Mouse (Mus musculus) spleen, embryonic (tissue): Measurements from ENCODE around the gene Cib1.

Experiments
- CTCF ChIA-PET: fragments of 350-600 bp; sonication (Branson Sonifier 250); formaldehyde crosslinking; loops from one replicate; lab custom pipeline; 2022; lab: Charles Lee

Cib1 gene

DNA sequence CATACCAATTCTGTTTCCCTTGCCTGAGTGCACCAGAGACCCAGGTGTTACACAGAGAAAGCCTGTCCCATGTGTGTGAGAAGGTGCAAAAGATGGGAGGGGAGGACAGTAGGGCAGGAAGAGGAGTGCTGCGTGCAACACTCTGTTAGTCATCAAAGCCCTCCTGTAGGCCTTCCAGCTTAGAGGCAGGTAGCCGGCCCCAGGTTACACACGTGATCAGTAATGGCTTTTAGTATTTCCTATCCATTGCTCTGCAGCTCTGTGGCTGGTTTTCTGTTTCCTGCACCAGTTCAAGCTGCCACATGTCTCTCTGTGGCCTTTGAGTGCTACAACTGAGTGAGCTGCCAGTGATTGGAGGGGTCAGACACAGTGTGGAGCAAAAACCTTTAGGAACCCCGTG is 28.3 kb downstream of the Cib1 start:
- CTCF ChIA-PET: no interaction called here

DNA sequence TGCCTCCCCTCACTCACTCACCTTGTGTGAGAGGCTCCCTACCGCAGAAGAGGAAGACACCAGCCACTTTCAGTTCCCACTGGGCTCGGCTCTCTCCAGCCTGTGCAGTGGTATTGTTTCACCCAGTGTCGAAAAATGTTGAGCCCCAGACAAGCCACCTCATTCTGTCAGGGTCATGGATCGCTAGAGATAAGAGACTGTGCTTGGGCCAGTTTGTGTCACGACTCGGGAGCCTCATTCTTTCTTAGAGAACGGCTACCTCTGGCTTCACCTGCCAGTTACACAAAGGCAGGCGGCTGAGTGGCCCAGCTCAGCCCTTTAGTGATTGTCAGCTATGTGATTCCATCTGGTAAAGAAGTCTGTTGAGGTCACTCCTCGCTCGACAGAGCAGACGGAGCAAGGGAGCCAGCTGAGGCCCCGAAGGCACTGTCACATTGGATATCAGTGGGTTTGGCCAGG is 28.9 kb downstream of the Cib1 start:
- CTCF ChIA-PET: no interaction called here

DNA sequence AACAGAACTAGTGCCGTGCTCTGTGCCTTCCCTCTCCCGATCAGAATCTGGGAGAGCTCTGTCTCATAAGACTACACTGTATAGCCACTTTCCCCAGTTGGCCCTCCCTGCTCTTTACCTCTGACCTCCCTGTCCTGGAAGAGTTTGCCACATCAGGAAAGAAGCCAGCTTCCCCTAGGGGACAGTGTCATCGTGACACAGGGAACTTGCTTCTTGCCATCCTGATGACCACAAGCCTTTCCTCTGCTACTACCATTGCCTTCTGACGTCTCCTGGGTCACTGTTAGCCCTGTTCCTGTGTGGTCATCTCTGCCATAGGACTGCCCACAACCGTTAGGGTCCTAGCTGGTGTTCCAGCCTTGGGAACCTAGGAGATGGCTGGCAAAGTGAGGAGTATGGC is 29.7 kb downstream of the Cib1 start:
- CTCF ChIA-PET: interaction anchor here (0.6 to 0.9 kb wide), 4 partner anchors 8 to 88 kb away, joined by 3 read pairs; partner anchors contain the start of gene Idh2

DNA sequence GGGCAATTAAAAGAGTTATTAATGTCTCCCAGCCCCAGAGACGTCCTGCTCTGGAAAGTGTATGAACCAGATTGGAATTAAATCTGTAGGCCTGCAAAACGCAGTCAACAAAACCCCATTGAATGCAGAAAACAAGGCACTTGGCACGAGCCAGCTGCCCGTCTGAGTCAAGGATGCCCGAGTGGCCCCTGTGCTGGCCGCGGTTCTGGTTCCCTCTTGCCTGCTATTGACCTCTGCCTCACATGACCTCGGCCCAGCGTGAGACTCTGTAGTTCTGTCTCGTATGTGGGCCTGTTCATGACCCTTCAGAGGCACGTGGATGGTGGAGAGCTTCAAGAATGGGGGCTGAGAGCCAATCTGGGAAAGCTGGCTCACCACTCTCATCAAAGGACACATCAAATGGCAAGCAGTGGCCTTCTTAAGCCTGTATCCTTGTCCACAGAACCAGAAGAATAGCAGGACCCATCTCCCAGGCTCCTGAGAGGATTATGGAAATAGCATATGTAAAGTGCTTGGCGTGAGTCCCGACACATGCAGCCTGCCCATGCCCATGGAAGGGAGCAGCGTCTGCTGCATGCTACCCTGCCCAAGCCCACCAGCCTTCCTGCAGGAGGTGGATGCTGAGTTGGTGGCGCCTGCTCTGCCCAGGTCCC is 30.6 kb downstream of the Cib1 start:
- CTCF ChIA-PET: interaction anchor here (0.6 to 0.9 kb wide), 3 partner anchors 9 to 61 kb away, joined by 3 read pairs; no protein-coding TSS in a partner anchor

DNA sequence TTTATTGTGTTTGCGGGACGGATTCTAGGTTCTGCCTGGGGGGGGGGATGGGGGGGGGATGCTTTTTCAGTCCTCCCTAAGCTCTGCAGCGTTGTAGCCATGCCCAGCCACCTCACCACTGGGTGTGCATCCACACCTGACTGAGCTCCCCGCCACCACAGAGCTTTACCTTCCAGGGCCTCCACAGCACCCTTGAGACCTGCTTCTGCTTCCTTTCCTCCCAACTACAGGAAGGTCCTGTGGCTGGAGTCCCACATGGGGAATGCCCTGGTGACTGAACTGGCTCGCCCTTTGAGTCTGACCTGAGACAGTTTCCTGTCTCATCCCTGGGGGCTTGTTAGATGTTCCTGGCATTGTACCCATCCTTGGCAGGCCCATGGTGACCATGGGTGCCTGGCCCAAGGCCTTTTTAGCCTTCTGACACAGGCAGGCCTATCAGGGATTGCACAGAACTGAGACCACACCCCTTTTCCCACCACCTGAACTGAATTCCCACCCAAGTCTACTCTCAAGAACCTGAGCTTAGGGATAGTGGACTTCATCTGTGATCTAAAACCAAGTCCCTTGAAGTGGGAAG is 31.6 kb downstream of the Cib1 start:
- CTCF ChIA-PET: interaction anchor here (0.8 to 1.0 kb wide), 3 partner anchors 13 to 172 kb away, joined by 3 read pairs; no protein-coding TSS in a partner anchor

DNA sequence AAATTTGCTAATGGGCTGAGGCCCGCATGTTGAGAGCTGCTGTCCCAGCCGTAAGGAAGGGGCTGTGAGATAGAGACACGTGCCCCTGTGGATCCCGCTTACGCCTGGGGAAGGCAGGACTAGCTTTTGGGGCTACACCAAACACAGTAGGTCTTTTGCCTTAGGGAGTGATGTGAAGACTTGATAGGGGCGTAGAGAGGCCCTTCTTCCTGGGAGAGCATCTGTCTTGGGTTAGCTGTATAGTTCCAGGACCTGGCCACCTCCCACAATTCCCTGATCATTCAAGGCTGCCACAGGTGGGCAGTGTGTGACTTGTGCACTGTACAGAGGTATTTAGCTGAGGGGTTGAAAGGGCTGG is 32.0 kb downstream of the Cib1 start:
- CTCF ChIA-PET: interaction anchor here (0.7 to 1.3 kb wide), 4 partner anchors 9 to 173 kb away, joined by 3 to 4 read pairs (median 3); partner anchors contain the start of genes Cib1 and Gdpgp1

DNA sequence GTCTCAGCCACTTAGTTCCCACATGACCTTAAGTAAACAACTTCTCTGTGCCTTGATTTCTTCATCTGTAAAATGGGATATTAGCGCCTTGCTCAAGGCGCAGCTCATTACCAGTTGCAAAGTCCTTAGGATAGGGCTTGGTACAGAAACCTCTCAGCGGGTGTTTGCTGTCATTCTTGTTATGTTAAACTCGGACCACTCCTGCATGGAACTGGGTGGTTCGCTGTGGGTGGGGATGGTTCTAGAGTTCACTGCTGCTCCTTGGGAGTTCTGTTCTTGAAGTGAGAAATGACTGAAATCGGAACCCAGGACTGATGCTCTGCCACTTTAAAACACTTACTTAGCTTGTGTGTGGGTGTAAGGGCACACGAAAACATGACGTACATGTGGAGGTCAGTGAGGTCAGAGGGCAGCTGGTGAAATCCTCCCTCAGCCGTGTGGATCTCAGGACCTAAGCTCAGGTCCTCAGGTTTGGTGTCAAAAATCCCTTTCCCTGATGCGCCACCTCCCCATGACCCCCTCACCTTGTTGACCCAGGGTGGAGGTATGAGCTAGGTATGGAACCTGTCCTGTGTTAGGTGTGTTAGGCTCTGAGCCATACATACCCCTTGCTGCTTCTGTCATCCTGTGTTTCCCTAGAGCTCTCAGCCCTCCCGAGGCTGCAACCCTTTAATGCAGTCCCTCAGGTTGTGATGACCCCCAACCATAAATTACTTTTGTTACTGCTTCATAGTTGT is 32.6 kb downstream of the Cib1 start:
- CTCF ChIA-PET: interaction anchor here (0.7 to 1.3 kb wide), 3 partner anchors 9 to 33 kb away, joined by 3 to 4 read pairs (median 4); partner anchors contain the start of genes Cib1 and Gdpgp1

DNA sequence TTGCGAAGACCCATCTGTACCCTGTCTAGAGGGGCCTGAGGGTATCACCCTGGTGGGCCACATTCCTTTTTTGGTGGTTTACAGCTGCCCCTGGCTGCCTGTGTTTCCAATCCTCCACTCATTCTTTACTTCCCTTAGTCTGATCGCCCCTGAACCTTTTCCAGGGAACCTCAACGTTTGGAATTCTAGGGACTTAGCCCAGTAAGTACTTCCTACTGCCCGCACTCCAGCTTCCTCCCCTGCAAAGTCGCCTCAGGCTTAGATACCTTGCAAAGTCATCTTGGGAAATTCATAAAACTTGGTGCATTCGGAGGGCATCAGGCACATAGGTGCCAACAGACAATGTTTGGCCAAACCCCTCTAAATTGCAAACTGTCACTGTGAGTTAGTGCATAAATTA is 33.3 kb downstream of the Cib1 start:
- CTCF ChIA-PET: interaction anchor here (0.8 to 1.3 kb wide), 2 partner anchors 10 to 12 kb away, joined by 4 read pairs; no protein-coding TSS in a partner anchor

DNA sequence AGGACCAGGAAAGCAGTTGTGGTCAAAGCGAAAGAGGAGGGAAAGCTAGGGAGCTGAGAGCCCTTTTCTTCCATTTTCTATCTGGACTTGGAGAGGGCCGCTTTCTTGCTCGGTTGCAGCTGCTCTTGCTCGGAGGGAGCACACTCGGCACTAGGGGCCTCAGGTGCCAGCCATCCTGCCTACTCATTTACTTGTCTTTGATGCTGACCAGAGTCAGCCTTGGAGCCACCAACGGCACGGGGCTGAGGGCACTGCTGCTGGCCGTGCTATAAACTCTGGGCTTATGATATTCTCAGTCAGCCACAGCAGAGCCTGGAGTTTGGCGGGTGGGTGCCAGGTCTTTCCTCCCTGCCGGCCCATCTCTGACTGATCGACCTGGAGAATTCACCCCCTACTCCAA is 33.8 kb downstream of the Cib1 start:
- CTCF ChIA-PET: interaction anchor here (1.3 kb wide), 1 partner anchor 67 kb away, joined by 7 read pairs; no protein-coding TSS in a partner anchor

DNA sequence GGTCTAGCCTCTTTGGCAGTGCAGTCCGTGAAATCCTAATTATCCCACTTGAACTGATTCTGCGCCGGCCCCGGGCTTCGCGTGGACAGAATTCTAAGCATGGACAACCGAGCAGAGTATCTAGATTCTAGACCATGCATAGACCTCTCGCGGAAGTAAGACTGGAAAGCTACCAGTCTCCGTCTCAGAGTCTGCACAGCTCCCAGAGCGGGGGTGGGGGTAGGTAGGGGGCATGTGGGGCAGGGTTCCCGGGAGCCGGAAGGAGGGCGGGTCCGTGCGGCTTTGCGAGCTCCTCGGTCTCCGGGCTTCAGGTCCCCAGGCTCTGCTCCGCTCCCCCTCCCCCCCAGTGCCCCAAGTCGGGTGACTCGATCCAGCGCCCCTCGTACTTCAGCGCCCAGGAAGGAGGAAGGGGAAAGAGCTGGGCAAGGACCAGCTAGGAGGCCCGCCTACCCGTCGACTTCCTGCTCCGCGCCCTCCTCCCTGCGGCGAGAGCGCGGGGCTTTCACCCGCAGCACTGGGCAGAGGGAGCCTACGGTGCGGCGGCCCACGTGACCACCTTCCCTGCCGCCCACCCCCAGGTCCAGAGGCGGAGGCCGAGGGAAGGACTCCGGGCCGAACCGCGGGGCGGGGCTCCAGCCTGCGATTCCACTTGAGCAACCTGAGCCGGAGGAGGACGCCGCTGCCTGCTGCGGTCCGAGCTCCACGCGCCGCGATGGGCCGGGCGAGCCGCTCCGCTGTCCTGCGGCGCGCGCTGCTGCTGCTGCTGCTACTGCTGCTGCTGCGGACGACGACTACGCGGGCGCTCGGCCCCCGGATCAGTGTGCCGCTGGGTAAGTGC is 34.5 kb downstream of the Cib1 start:
- CTCF ChIA-PET: interaction anchor here (1.3 kb wide), 1 partner anchor 66 kb away, joined by 7 read pairs; no protein-coding TSS in a partner anchor

DNA sequence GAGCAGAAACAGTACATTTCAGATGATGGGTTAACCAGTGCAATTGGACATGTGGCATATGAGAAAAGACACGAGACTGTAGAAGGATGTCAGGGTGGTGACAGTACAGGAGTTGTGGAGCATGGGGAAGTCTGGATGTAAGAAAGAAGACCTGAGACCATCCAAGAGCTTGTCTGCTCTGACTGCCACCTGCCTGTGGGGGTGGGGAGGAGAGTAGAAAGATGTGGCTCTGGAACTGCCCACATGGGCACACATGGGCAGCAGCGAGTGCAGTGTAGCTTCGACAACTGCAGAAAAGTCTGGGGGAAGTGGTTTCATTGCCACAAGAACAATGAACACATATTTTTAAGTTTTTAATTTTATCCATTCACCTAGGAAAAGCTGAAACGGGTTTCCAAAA is 35.2 kb downstream of the Cib1 start:
- CTCF ChIA-PET: interaction anchor here (1.3 kb wide), 1 partner anchor 65 kb away, joined by 7 read pairs; no protein-coding TSS in a partner anchor

DNA sequence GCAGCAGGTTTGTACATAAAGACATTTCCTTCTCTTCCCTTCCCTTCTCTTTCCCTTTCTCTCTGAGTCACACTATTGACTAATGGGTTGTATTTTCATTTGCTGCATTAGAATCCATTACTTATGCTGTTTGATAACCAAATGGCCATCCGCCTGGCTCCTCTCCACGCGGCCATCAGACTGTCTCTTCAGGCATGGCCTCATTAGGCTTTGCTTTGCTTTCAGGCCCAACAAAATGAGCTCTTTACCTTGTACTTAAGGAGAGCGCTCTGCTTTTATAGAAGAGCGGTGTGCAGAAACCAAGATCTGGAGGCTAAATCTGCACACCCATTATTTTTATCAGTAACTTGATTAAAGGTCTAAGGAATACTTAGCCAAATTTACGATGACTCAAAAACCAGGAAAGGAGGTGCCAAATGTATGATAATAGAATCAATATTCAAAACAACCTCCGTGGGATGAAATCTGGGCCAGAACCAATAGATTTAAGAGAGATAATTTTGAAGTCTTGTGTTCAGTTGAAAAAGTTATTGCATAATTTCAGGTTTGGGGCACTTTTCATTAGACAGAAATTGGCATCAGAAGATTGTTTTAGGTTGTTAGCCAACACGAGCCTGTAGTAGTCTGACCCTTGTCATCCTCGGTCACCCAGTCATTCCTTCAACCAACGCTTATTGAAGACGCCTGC is 36.9 kb downstream of the Cib1 start:
- CTCF ChIA-PET: no interaction called here

DNA sequence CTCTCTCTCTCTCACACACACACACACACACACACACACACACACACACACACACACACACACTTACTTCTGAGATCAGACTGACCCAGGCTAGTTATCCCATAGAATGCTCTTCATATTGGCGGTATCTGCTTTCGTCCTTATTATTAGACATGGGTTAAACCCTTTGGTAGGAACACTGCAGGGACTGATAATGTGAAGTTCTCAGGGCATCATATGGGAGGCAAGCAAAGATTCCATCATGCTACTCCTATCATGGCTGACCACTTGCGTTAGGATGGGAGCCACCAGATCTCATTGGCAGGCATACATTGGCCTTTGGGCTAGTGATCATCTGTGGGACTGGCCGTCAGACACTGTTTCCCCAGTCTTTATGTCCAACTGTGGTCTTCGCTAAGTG is 37.5 kb downstream of the Cib1 start:
- CTCF ChIA-PET: no interaction called here

DNA sequence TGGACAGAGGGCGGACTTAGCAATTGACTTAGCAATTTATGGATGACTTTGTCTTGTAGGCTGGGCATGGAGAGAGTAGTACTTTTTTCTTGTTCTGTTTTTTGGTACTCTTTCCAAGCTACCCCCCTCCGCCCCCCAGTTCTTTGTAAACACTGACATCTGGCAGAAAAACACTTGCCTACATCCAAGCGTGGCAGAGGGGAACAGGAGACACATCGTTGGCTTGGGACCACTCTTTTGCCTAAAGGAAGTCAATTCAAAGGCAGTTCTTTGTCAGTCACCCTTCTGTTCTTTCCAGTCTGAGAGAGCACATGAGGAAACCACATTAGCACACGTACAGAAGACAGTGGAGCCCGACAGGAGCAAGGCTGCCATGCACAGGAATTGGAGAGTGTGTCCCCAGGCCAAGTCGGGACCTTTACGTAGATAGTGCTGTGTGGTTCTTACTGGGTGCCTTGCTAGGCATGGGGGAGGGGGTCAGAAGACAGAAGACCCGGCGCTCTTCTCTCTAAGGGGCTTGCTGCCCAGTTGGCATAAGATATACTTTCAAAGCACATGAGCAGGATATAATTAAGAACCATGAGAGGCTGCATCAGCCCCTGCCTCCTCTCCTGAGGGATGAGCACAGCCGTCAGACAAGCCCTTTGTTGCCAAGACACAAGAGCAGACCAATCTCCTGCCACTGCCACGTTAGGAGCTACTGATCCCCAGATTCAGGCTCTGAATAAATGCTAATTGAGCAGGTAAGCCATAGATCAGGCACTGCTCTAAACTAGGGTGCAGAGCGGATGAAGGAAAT is 38.5 kb downstream of the Cib1 start:
- CTCF ChIA-PET: interaction anchor here (0.6 kb wide), 1 partner anchor 19 kb away, joined by 4 read pairs; no protein-coding TSS in a partner anchor

DNA sequence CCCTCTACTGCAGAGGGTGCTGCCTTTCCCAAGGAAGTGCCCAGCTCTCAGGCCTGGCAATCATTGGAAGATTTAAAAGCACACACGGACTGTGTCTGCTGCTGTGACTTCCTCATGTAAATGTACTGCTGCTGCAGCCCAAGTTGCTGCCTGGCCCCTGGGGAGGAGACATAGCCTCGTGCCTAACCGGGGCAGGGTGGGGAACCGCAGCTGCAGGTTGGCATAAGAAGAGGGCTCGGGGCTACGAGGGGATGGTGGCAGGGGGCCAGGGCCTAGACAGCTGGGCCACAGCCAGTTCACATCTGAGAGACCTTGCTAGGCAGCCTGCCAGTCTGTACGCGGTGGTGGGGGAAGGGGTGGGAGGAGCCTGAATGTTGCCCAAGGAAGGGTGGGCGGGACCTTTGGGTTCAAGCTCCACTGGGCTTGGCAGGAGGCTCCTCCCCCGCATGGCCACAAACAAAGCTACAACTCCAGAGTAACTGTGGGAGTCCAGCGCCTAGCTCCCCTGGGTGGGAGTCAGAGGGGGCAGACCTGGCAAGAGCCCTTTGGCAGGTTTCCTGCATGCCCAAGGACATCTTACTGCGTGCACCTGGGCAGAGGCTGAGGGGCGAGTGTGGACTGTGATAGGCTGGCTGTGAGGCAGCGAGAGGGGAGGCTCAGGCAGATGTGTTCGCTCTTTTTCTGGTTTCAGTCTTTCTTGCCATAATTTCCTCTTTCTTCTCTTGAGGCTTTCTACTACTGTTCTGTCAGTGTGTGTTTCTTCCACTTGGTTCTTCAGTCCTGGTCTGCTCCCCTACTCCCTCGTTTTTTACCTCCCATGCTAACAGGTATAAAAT is 40.2 kb downstream of the Cib1 start:
- CTCF ChIA-PET: interaction anchor here (2.1 kb wide), 1 partner anchor 20 kb away, joined by 8 read pairs; no protein-coding TSS in a partner anchor

DNA sequence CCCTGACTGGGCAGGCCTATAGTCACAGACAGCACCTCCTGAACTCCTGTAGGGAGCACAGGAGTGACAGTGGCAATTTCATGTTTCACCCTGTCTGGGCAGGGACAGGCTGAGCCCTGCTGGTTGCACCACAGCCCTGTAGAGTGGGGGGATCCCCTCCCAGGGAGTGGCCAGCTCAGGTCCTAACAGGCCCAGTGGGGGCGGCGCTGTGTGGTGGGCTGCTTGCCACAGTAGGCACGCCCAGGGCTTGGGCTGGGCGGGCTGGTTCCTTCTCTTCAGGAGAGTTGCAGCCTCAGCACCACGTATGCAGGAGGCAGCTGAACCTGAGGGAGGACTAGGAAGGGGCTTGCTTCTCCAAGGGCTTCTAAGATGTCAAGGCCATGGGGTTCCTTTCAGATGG is 41.2 kb downstream of the Cib1 start:
- CTCF ChIA-PET: interaction anchor here (0.6 to 2.1 kb wide), 4 partner anchors 21 to 49 kb away, joined by 3 to 8 read pairs (median 6); no protein-coding TSS in a partner anchor

DNA sequence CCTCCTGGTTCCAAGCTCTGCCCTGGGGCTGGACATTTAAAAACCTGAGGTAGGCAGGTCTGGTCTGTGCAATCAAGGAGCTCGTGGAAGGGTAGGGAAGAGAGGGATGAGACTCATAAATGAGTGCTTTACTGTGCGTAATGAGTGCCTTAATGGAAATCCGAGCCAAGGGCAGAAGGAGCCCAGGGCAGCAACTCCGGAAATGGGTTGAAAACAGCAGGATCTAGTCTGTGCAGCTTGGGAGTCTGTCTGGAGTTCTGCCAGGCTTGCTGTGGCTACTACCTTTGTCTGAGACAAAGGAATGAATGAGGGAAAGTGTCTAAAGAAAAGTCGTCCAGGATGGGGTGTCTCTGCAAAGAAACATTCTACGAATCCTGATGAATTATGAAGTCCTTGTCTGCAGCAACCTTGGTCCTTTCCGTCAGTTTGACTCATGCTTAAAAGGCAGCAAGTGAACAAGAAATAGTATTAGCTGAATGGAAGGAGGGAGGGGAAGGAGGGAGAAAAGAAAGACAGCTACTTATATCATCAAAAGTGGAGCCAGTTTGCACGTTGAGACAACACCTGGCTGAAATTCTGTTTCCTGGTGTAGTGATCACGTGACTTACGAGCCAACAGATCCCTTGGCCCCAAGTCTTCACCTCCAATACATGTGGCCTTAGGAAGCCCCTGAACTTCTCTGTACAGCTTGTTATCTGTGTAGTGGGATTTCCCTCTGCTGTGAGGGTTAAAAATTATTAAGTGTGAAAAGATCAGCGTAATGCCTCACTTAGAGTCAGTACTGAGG is 43.3 kb downstream of the Cib1 start:
- CTCF ChIA-PET: interaction anchor here (1.4 kb wide), 1 partner anchor 23 kb away, joined by 3 read pairs; no protein-coding TSS in a partner anchor
